Comparison of ENCODE assay signal across 10 mouse cellular contexts in the genomic region with DNA sequence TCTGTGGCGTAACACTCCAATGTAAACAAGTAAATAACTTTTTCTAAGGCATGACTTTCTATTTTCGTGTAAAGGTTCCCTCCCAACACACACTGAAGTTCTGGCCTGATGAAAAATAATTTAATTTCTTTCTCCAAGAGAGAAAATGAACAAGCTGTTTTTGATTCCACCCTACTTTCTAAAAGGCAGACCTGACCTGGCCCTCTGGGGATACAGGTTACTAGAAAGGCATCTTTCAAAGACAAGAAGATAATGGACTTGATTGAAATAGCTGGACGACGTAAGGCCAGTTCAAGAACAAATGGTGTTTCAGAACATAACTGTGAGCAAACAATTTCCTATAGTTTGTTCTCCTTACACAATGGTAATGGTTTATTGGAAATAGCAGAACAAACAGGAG.
DNase-seq lines count a peak whose midpoint lies in the region; ATAC-seq and TF ChIP-seq lines count a peak whose summit lies in the region.
"Had no signal": no experiment of that assay in that cellular context is flagged by ENCODE, and none has a peak within 500 bp of the region (broad histone marks: within the 10 kb centered on the region; RNA-seq: fewer than 3 reads in every experiment).

No protein-coding gene starts in this region.

- H3K27ac ChIP-seq in cerebellum, adult 2 months (ENCODE audit: insufficient read depth, low read length) = no peak overlapping the region
- H3K27ac ChIP-seq in neural tube, embryonic 11.5 days (ENCODE audit: low read depth, low read length) = no peak overlapping the region; the same call in 1 of the 2 replicates
- peak overlapping the region; percentile 76; the same call in 1 of the 2 replicates for H3K27ac ChIP-seq in midbrain, embryonic 11.5 days (ENCODE audit: low read depth, low read length)

- no peak for TF ChIP-seq POLR2A in cerebellum, adult 2 months (IDR thresholded peaks at IDR 0.05; ENCODE audit: borderline replicate concordance, insufficient read depth, low read length)

- no peaks in the 10 kb centered on the region; the same call in 1 of the 2 replicates for H3K4me1 ChIP-seq in cerebellum, adult 2 months (ENCODE audit: control insufficient read depth, insufficient read depth, low read length)
- H3K4me1 ChIP-seq in neural tube, embryonic 11.5 days (ENCODE audit: control insufficient read depth, insufficient read depth, low read length) = peaks cover 13% of the 10 kb centered on the region
- H3K4me1 ChIP-seq in midbrain, embryonic 11.5 days (ENCODE audit: control insufficient read depth, insufficient read depth, low read length) = peaks cover 29% of the 10 kb centered on the region

- WGBS in cerebellum, adult 2 months = 29% methylated on average over 4 of the region's 4 CpGs
- WGBS in neural tube, embryonic 11.5 days = 44% methylated on average over 4 of the region's 4 CpGs
- WGBS in midbrain, embryonic 11.5 days = 60% methylated on average over 4 of the region's 4 CpGs

- no peak for TF ChIP-seq CTCF in cerebellum, adult 2 months (IDR thresholded peaks at IDR 0.05; ENCODE audit: borderline replicate concordance, insufficient read depth, low read depth, low read length)

- DNase-seq in cerebellum, adult 2 months = no peak
- no peak for DNase-seq in cerebellum, adult 11-12 months
- DNase-seq in neural tube, embryonic 11.5 days (ENCODE audit: low spot score) = no peak
- no peak for DNase-seq in neural tube, embryonic 10.5 days (ENCODE audit: extremely low spot score, low spot score)
- peak; percentile 82 for DNase-seq in midbrain, embryonic 11.5 days (ENCODE audit: low spot score, missing footprints)
- DNase-seq in frontal cortex, adult 2 months (ENCODE audit: extremely low spot score in 1 of 2, low spot score in 1 of 2) = no peak
- DNase-seq in liver = no peak
- DNase-seq in heart, adult 11 months = no peak
- DNase-seq: kidney, adult 18-20 months had no signal

- peak overlapping the region; percentile 19 for H3K4me3 ChIP-seq in cerebellum, adult 2 months (replicated peaks; ENCODE audit: insufficient read depth, low read depth, low read length)
- peak overlapping the region; percentile 83 for H3K4me3 ChIP-seq in neural tube, embryonic 11.5 days (ENCODE audit: low read depth, low read length)
- peak overlapping the region; percentile 19 for H3K4me3 ChIP-seq in midbrain, embryonic 11.5 days (ENCODE audit: low read depth, low read length)
- H3K4me3 ChIP-seq: erythroblast, embryonic 14.5 days had no signal

- no peak for ATAC-seq in neural tube, embryonic 11.5 days (ENCODE audit: insufficient read depth, low FRiP score, low TSS enrichment)
- no peak for ATAC-seq in midbrain, embryonic 11.5 days (ENCODE audit: low FRiP score)

- H3K9me3 ChIP-seq in neural tube, embryonic 11.5 days (ENCODE audit: control insufficient read depth, low read length) = no peaks in the 10 kb centered on the region
- H3K9me3 ChIP-seq in midbrain, embryonic 11.5 days (ENCODE audit: control insufficient read depth, low read length) = no peaks in the 10 kb centered on the region

- H3K36me3 ChIP-seq in neural tube, embryonic 11.5 days (ENCODE audit: control insufficient read depth, insufficient read depth, low read length) = no peaks in the 10 kb centered on the region
- H3K36me3 ChIP-seq in midbrain, embryonic 11.5 days (ENCODE audit: control insufficient read depth, insufficient read depth, low read length) = no peaks in the 10 kb centered on the region

- no peaks in the 10 kb centered on the region for H3K27me3 ChIP-seq in cerebellum, adult 2 months (ENCODE audit: control insufficient read depth, insufficient read depth, low read length)
- no peaks in the 10 kb centered on the region for H3K27me3 ChIP-seq in neural tube, embryonic 11.5 days (ENCODE audit: control insufficient read depth, insufficient read depth, low read length)
- no peaks in the 10 kb centered on the region for H3K27me3 ChIP-seq in midbrain, embryonic 11.5 days (ENCODE audit: control insufficient read depth, insufficient read depth, low read length)

- H3K9ac ChIP-seq in neural tube, embryonic 11.5 days (ENCODE audit: low read length) = peak overlapping the region; percentile 42; the same call in 1 of the 2 replicates
- H3K9ac ChIP-seq in midbrain, embryonic 11.5 days (ENCODE audit: low read length) = peak overlapping the region; percentile 28

- peak overlapping the region; percentile 47 for H3K4me2 ChIP-seq in neural tube, embryonic 11.5 days (ENCODE audit: low read depth)
- H3K4me2 ChIP-seq in midbrain, embryonic 11.5 days = peak overlapping the region; percentile 64

Comparison
In these comparisons a context has a peak if more than half of its experiments do, and no peak if none do; other contexts are left out.
1. H3K4me3 ChIP-seq: peak in every context shown above with its lines; median percentile 83 in neural tube, embryonic 11.5 days; 19 in cerebellum, adult 2 months; 19 in midbrain, embryonic 11.5 days.